Mouse (Mus musculus): Measurements from ENCODE around the gene Robo3.

GRCm38 (mm10) chr9:37403011-37403410 is 30.0 kb downstream of the Robo3 start:
- no peak for TF ChIP-seq CTCF (IDR thresholded peaks at IDR 0.05)
- no peak for TF ChIP-seq EP300 (IDR thresholded peaks at IDR 0.05)
